Mouse (Mus musculus) adrenal gland, adult 8-10 months (tissue): ENCODE results near the gene Nlrp4e. TPM values are rescaled to one million over a fixed set of nuclear protein-coding genes. Genes with fewer than 3 reads are reported as not detected.
"Not testable (repeated sequence)": the region's sequence is repeated elsewhere in the genome, so short reads cannot be mapped to it uniquely, and the experiment has no call there.

Experiments used
- DNase-seq: peaks from one replicate; pipeline ENCODE4 v3.0.0; 2022
- microRNA-seq, 2 experiments: library from miRNA; unstranded; fragments of <30 nt; microRNA quantifications; one replicate each; pipeline ENCODE4 v1.2.0; 2022
- total RNA-seq, 4 experiments: library from RNA; stranded (reverse); gene quantifications; 2 replicates each; pipeline ENCODE4 v1.2.4; 2022

Gene Nlrp4e
- total RNA-seq, result not detected

DNA sequence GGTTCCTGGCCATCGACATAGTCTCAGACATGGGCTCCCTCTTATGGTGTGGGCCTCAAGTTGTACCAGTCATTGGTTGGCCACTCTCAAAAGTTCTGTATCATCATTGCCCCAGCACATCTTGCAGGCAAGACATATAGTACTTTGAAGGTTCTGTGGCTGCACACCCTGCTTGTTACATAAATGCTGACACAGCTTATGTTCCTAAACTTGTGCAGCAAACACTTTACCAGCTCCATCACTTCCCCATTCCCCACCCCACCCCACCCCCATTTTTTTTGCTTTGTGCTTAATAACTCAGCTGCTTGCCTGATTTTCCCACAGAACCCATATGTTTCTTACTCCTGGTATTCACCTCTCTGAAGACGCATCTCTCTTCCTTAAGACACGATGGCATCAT lies at the start of gene Nlrp4e:
Nlrp4e (plus strand) TSS at position 301 of the 400 bp plus-strand sequence.
- not testable (repeated sequence) for DNase-seq

DNA sequence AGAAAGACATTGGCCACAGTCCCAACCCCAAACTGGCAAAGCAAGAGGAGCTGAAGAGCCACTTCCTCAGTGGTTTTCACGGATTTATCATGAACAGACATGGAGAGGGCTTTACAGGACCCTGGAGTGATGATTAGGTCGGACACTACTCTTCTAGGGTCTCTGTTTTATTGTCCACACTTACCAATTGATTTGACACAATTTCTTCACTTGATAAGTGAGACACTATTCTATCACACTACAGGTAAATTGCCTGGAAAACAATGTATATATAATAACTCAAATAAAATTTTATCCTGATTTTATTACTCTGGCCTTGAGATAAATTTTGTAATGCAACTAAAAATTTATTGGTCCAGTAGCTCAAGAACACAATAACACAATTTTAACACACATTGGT lies 49.4 kb upstream of the Nlrp4e start, which contains the start of gene Vmn1r166:
Vmn1r166 (minus strand) TSS at position 101 of the 400 bp plus-strand sequence.
- not testable (repeated sequence) for DNase-seq

DNA sequence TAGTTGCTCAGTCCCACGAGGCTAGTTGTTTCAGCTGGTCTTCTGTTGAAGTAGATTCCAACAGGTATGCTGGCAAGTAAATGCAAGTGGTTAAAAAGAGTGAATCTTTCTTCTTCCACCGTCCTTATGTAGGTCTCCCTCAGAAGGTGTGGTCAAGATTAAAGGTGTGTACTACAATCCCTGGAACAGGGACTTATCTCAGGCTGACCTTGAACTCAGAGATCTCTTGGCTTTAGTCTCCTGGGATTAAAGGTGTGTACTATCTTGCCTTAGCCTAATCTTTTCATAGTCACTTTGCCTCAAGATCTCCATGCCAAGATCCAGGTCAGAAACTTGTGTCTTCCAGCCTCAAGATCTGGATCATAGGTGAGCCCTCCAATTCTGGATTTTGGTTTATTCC lies 22.2 kb upstream of the Nlrp4e start, which contains the start of gene Gm6902:
Gm6902 (minus strand) TSS at position 101 of the 400 bp plus-strand sequence.
- not testable (repeated sequence) for DNase-seq

DNA sequence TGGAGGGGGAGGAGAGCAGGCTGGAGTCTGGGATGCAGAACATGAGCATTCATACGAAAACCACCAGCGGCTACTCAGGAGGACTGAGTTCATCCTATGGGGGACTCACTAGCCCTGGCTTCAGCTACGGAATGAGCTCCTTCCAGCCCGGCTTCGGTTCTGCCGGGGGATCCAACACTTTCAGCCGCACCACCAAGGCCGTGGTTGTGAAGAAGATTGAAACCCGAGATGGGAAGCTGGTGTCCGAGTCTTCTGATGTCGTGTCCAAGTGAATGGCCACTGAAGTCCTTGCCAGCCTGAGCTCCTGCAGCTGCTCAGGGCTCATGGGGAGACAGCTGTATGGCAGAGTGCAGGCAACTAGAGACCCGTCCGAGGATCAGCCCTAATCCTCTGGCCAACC lies 57.3 kb downstream of the Nlrp4e start:
- DNase-seq, result not testable (repeated sequence)

DNA sequence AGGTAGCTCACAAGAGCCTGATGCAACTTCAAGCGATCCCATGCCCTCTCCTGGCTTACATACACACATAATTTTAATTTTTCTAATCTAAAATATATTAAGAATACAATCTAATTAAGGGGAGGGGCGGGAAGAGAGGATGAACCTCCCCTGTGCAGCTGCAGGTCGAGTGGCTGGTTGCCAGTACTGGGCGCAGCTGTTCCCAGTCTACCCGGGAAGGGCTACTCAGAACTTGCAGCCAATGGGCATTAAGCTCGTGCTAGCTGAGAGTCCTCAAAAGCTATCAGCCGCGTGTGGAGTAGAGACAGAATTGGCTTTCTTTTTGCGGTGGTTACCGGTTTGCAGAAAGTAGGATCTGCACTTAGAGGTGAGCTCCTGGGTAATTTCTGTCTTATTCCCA lies 84.6 kb downstream of the Nlrp4e start, which contains the start of gene Nlrp5:
Nlrp5 (plus strand) TSS at position 301 of the 400 bp plus-strand sequence.
- no peak for DNase-seq

Small RNAs within 50 kb of the gene (microRNA-seq; reads per million reads assigned to microRNA genes)
- 0 reads per million in 2 experiments for gene Gm25196

Other genes with a start within 250 kb of the Nlrp4e start
- gene Vmn1r163, start 245.7 kb upstream of the Nlrp4e start, total RNA-seq, result not detected
- not detected for gene Gm8720, start 233.7 kb upstream of the Nlrp4e start, total RNA-seq
- gene Gm10662, start 156.7 kb upstream of the Nlrp4e start, total RNA-seq, result not detected
- not detected for gene Vmn1r165, start 83.9 kb upstream of the Nlrp4e start, total RNA-seq
- not detected for gene Vmn1r166, start 49.5 kb upstream of the Nlrp4e start, total RNA-seq
- gene Gm6902, start 22.3 kb upstream of the Nlrp4e start, total RNA-seq, result not detected
- gene Nlrp5, start 84.7 kb downstream of the Nlrp4e start, total RNA-seq, result not detected
- not detected for gene Vmn1r167, start 206.0 kb downstream of the Nlrp4e start, total RNA-seq
- gene Vmn1r168, start 238.5 kb downstream of the Nlrp4e start, total RNA-seq, result not detected